Mouse (Mus musculus): ENCODE results near the gene Rnaseh2a.

DNA sequence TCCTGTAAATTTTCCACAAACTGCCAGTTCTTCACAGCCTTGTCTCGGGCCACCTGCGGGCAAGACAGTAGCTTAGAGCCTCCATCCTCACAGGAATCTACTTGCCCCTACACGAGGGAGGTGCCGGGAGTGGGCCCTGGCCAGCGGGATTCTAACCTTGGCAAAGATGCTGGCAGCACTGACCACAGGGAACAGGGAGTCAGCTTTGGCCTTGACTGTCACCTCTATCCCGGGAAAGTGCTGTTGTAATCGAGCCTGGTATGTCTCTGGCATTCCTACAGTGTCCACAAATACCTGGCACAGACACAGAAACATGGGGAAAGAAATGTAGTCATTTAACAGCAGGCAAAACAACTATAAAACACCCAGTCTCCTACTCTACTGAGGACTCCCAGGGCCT is 9.8 kb downstream of the Rnaseh2a start:
- TF ChIP-seq POLR2A (IDR thresholded peaks at IDR 0.05; ENCODE audit: low read depth, low read length) (no peak), CTCF (IDR thresholded peaks at IDR 0.05; ENCODE audit: borderline replicate concordance, insufficient read depth, low read length) (no peak)

All from embryonic fibroblast, embryonic 13.5 days (primary cell).